Mouse (Mus musculus) limb, embryonic 14.5 days (tissue): ENCODE measurements around the gene Gm20388. TPM values are rescaled to one million over a fixed set of nuclear protein-coding genes. Genes with fewer than 3 reads are reported as not detected.
A peak's percentile ranks its signal among the peaks of the same experiment; 100 is the strongest.

Experiments
- ATAC-seq: fragments of 200-750 bp; cut with Nextera tagmentation; 2 replicates; pipeline ENCODE4 v1.8.0; 2017; ENCODE audit warnings: low read depth, moderate number of reproducible peaks, moderate TSS enrichment; ENCODE audit not compliant: low FRiP score
- DNase-seq: peaks from one replicate; pipeline ENCODE4 v3.0.0-alpha.2; 2015; ENCODE audit warnings: low spot score
- H3K27ac ChIP-seq: fragments of 300-500 bp; sonication (generic); replicated peaks from 2 replicates; pipeline ENCODE4 v1.5.1; 2014; ENCODE audit warnings: low read depth, mild to moderate bottlenecking, low read length, moderate library complexity, mixed read lengths
- H3K27me3 ChIP-seq: fragments of 300-500 bp; sonication (generic); 2 replicates; pipeline ENCODE4 v1.6.1; 2014; ENCODE audit warnings: low read length, mixed read lengths; ENCODE audit not compliant: control insufficient read depth, insufficient read depth
- H3K36me3 ChIP-seq: fragments of 300-500 bp; sonication (generic); 2 replicates; pipeline ENCODE4 v1.6.1; 2014; ENCODE audit warnings: mild to moderate bottlenecking, low read length, moderate library complexity, mixed read lengths; ENCODE audit not compliant: control insufficient read depth, insufficient read depth
- H3K4me1 ChIP-seq: fragments of 300-500 bp; sonication (generic); 2 replicates; pipeline ENCODE4 v1.6.1; 2014; ENCODE audit warnings: antibody characterized with exemption, low read length, mixed read lengths; ENCODE audit not compliant: control insufficient read depth, insufficient read depth
- H3K4me2 ChIP-seq: fragments of 300-500 bp; sonication (generic); replicated peaks from 2 replicates; pipeline ENCODE4 v1.6.1; 2014; ENCODE audit warnings: low read depth, mild to moderate bottlenecking, low read length, moderate library complexity; ENCODE audit not compliant: severe bottlenecking
- H3K4me3 ChIP-seq: fragments of 300-500 bp; sonication (generic); replicated peaks from 2 replicates; pipeline ENCODE4 v1.5.1; 2014; ENCODE audit warnings: low read length
- H3K9ac ChIP-seq: fragments of 300-500 bp; sonication (generic); 2 replicates; pipeline ENCODE4 v1.6.1; 2014; ENCODE audit warnings: mild to moderate bottlenecking, low read depth, low read length, moderate library complexity; ENCODE audit not compliant: severe bottlenecking
- H3K9me3 ChIP-seq: fragments of 300-500 bp; sonication (generic); 2 replicates; pipeline ENCODE4 v1.6.1; 2016; ENCODE audit warnings: low read length; ENCODE audit not compliant: control insufficient read depth
- POLR2A ChIP-seq: fragments of 200-500 bp; IDR thresholded peaks from 2 replicates; pipeline ENCODE4 v1.8.0; 2012; ENCODE audit warnings: inconsistent platforms, mild to moderate bottlenecking, moderate library complexity, borderline replicate concordance; ENCODE audit not compliant: insufficient read depth, insufficient read length; ENCODE audit errors: extremely low read depth
- WGBS: fragments of 180-500 bp; shearing (Covaris S2); extraction: QIAGEN DNeasy Blood & Tissue Kit; methylation state at CpG from one replicate; pipeline ENCODE4 v1.1.7; 2014; 5-methylcytosine and 5-hydroxymethylcytosine counted together
- polyA plus RNA-seq, 2 experiments: library from polyadenylated mRNA; depleted of rRNA in 1 of 2; stranded (reverse) in 1 of 2; unstranded in 1 of 2; fragments of >200 nt; fragmentation: Nextera tagmentation in 1 of 2; extraction: Ambion mirVana in 1 of 2; gene quantifications; 2 replicates each; pipeline versions ENCODE4 v1.2.1 to v1.2.3; 2012 to 2014

Gm20388 gene
- polyA plus RNA-seq, 2 experiments: 1.9 to 49.9 TPM

- no peak overlapping the region for H3K4me3 ChIP-seq
- no peak overlapping the region for H3K4me2 ChIP-seq
- no peak overlapping the region for H3K27ac ChIP-seq
- DNase-seq (no peak), ATAC-seq (no peak)
- peaks cover 10% of the 10 kb centered on the region for H3K36me3 ChIP-seq
- no peak overlapping the region for H3K9ac ChIP-seq
- H3K27me3 ChIP-seq: no peaks in the 10 kb centered on the region
- peaks cover 7% of the 10 kb centered on the region for H3K4me1 ChIP-seq
- no peaks in the 10 kb centered on the region for H3K9me3 ChIP-seq
- WGBS: 94% methylated on average over 6 of the region's 6 CpGs
- no peak for TF ChIP-seq POLR2A
Measured at GRCm38 (mm10) chr8:124311111-124311510, 4400.5 kb downstream of the Gm20388 start.

- H3K4me2 ChIP-seq: no peak overlapping the region
- DNase-seq (no peak), ATAC-seq (no peak)
- H3K27ac ChIP-seq: no peak overlapping the region
- H3K4me1 ChIP-seq: peaks cover 13% of the 10 kb centered on the region
- peaks cover 10% of the 10 kb centered on the region for H3K36me3 ChIP-seq
- TF ChIP-seq POLR2A: no peak
- H3K9me3 ChIP-seq: no peaks in the 10 kb centered on the region
- 91% methylated on average over 17 of the region's 17 CpGs for WGBS
- no peaks in the 10 kb centered on the region for H3K27me3 ChIP-seq
- H3K9ac ChIP-seq: no peak overlapping the region
- H3K4me3 ChIP-seq: no peak overlapping the region
Measured at GRCm38 (mm10) chr8:124311723-124312122, 4401.1 kb downstream of the Gm20388 start.

GRCm38 (mm10) chr8:124312228-124312627 lies 4401.6 kb downstream of the Gm20388 start:
- Histone ChIP-seq H3K4me3 (no peak overlapping the region), H3K9me3 (no peaks in the 10 kb centered on the region), H3K27me3 (no peaks in the 10 kb centered on the region), H3K4me1 (peaks cover 18% of the 10 kb centered on the region), H3K4me2 (no peak overlapping the region), H3K36me3 (peaks cover 8% of the 10 kb centered on the region), H3K27ac (no peak overlapping the region), H3K9ac (no peak overlapping the region)
- WGBS: 91% methylated on average over 10 of the region's 10 CpGs
- no peak for TF ChIP-seq POLR2A
- DNase-seq: no peak
- no peak for ATAC-seq

- TF ChIP-seq POLR2A: no peak
- H3K9ac ChIP-seq: no peak overlapping the region
- H3K4me2 ChIP-seq: no peak overlapping the region
- ATAC-seq: no peak
- DNase-seq: no peak
- H3K36me3 ChIP-seq: peaks cover 3% of the 10 kb centered on the region; the same call in 1 of the 2 replicates
- H3K4me3 ChIP-seq: no peak overlapping the region
- H3K9me3 ChIP-seq: no peaks in the 10 kb centered on the region
- H3K27ac ChIP-seq: 0 out of 2 replicates have a peak overlapping the region, but pooled peaks have one; percentile 19
- WGBS: 57% methylated on average over 10 of the region's 10 CpGs
- peaks cover 18% of the 10 kb centered on the region for H3K4me1 ChIP-seq
- no peaks in the 10 kb centered on the region for H3K27me3 ChIP-seq
Measured at GRCm38 (mm10) chr8:124314803-124315202, 4404.2 kb downstream of the Gm20388 start.

GRCm38 (mm10) chr8:124316466-124317136 lies 4406.0 kb downstream of the Gm20388 start:
- no peaks in the 10 kb centered on the region for H3K27me3 ChIP-seq
- H3K36me3 ChIP-seq: 0 out of 2 replicates have a peak, but pooled peaks cover 3% of the 10 kb centered on the region
- peaks cover 18% of the 10 kb centered on the region for H3K4me1 ChIP-seq
- no peak for TF ChIP-seq POLR2A
- no peak overlapping the region for H3K4me3 ChIP-seq
- H3K4me2 ChIP-seq: no peak overlapping the region
- ATAC-seq (no peak), DNase-seq (no peak)
- H3K27ac ChIP-seq: no peak overlapping the region
- 0 out of 2 replicates have a peak overlapping the region, but pooled peaks have one; percentile 8 for H3K9ac ChIP-seq
- no peaks in the 10 kb centered on the region for H3K9me3 ChIP-seq
- 62% methylated on average over 12 of the region's 12 CpGs for whole genome bisulfite sequencing

GRCm38 (mm10) chr8:124317191-124317682 lies 4406.6 kb downstream of the Gm20388 start:
- Histone ChIP-seq H3K9me3 (no peaks in the 10 kb centered on the region), H3K4me2 (no peak overlapping the region), H3K36me3 (peaks cover 6% of the 10 kb centered on the region; the same call in 1 of the 2 replicates), H3K9ac (no peak overlapping the region), H3K4me1 (peaks cover 18% of the 10 kb centered on the region), H3K4me3 (no peak overlapping the region), H3K27me3 (no peaks in the 10 kb centered on the region), H3K27ac (no peak overlapping the region)
- ATAC-seq (no peak), DNase-seq (no peak)
- TF ChIP-seq POLR2A: no peak
- WGBS: 66% methylated on average over 8 of the region's 8 CpGs
